Mouse (Mus musculus) heart, postnatal 0 days (tissue): ENCODE results near the gene Mlxip. TPM values are rescaled to one million over a fixed set of nuclear protein-coding genes. Genes with fewer than 3 reads are reported as not detected.
A peak's percentile ranks its signal among the peaks of the same experiment; 100 is the strongest.

ENCODE experiments used
- ATAC-seq: fragments of 200-750 bp; cut with Nextera tagmentation; 2 replicates; pipeline ENCODE4 v1.8.0; 2017; ENCODE audit warnings: low read depth, moderate number of reproducible peaks, moderate library complexity; ENCODE audit not compliant: insufficient read depth
- DNase-seq: peaks from one replicate; pipeline ENCODE4 v3.0.0-alpha.2; 2016; ENCODE audit warnings: low spot score
- H3K27ac ChIP-seq: fragments of 300-500 bp; sonication (generic); 2 replicates; pipeline ENCODE4 v1.5.1; 2014; ENCODE audit warnings: low read depth, mild to moderate bottlenecking
- H3K27me3 ChIP-seq: fragments of 300-500 bp; sonication (generic); 2 replicates; pipeline ENCODE4 v1.6.1; 2014; ENCODE audit warnings: low read length, mixed read lengths; ENCODE audit not compliant: control insufficient read depth, insufficient read depth
- H3K36me3 ChIP-seq: fragments of 300-500 bp; sonication (generic); replicated peaks from 2 replicates; pipeline ENCODE4 v1.6.1; 2014; ENCODE audit warnings: low read length, mixed read lengths; ENCODE audit not compliant: control insufficient read depth, insufficient read depth
- H3K4me1 ChIP-seq: fragments of 300-500 bp; sonication (generic); 2 replicates; pipeline ENCODE4 v1.6.1; 2014; ENCODE audit warnings: antibody characterized with exemption; ENCODE audit not compliant: control insufficient read depth, insufficient read depth
- H3K4me2 ChIP-seq: fragments of 300-500 bp; sonication (generic); 2 replicates; pipeline ENCODE4 v1.6.1; 2014; ENCODE audit warnings: low read depth, mild to moderate bottlenecking, low read length, moderate library complexity
- H3K4me3 ChIP-seq: fragments of 300-500 bp; sonication (generic); 2 replicates; pipeline ENCODE4 v1.5.1; 2014; ENCODE audit warnings: low read depth, low read length
- H3K9ac ChIP-seq: fragments of 300-500 bp; sonication (generic); replicated peaks from 2 replicates; pipeline ENCODE4 v1.6.1; 2014; ENCODE audit warnings: low read depth, low read length, mixed read lengths
- H3K9me3 ChIP-seq: fragments of 300-500 bp; sonication (generic); replicated peaks from 2 replicates; pipeline ENCODE4 v1.6.1; 2016; ENCODE audit warnings: low read length; ENCODE audit not compliant: control insufficient read depth
- CTCF ChIP-seq: IDR thresholded peaks from 2 replicates; pipeline ENCODE4 v1.5.1; 2016; ENCODE audit warnings: antibody characterized with exemption, control low read depth, low read depth
- EP300 ChIP-seq: IDR thresholded peaks from 2 replicates; pipeline ENCODE4 v1.6.1; 2016; ENCODE audit warnings: antibody characterized with exemption, low read depth
- WGBS: fragments of 180-500 bp; shearing (Covaris S2); extraction: QIAGEN DNeasy Blood & Tissue Kit; methylation state at CpG from one replicate; pipeline ENCODE4 v1.1.7; 2014; 5-methylcytosine and 5-hydroxymethylcytosine counted together
- polyA plus RNA-seq: library from polyadenylated mRNA; unstranded; fragments of >200 nt; fragmentation: Nextera tagmentation; extraction: Ambion mirVana; gene quantifications from 2 replicates; pipeline ENCODE4 v1.2.1, GENCODE M21; 2015
- total RNA-seq: library from RNA; depleted of rRNA; stranded (reverse); fragments of >200 nt; gene quantifications from 2 replicates; pipeline ENCODE4 v1.2.3, GENCODE M21; 2014; ENCODE audit warnings: low replicate concordance

The Mlxip gene
- total and polyA plus RNA-seq, 2 experiments from 2014 or later = 7.3 to 13.4 TPM

- no peaks in the 10 kb centered on the region for H3K36me3 ChIP-seq
- DNase-seq (no peak), ATAC-seq (no peak)
- 0 out of 2 replicates have a peak overlapping the region, but pooled peaks have one; percentile 37 for H3K9ac ChIP-seq
- peak overlapping the region; percentile 17; the same call in 1 of the 2 replicates for H3K4me3 ChIP-seq
- H3K27me3 ChIP-seq = no peaks in the 10 kb centered on the region
- WGBS = 11% methylated on average over 10 of the region's 10 CpGs
- no peak overlapping the region for H3K27ac ChIP-seq
- peak overlapping the region; percentile 56 for H3K4me2 ChIP-seq
- no peaks in the 10 kb centered on the region for H3K9me3 ChIP-seq
- peaks cover 6% of the 10 kb centered on the region; the same call in 1 of the 2 replicates for H3K4me1 ChIP-seq
- TF ChIP-seq CTCF (no peak), EP300 (no peak)
Observed at GRCm38 (mm10) chr5:123470784-123471400, 76.3 kb downstream of the Mlxip start.

GRCm38 (mm10) chr5:123473817-123474216 lies 79.2 kb downstream of the Mlxip start:
- no peak overlapping the region for H3K4me3 ChIP-seq
- no peak overlapping the region for H3K27ac ChIP-seq
- DNase-seq = no peak
- no peak for ATAC-seq
- 82% methylated on average over 5 of the region's 5 CpGs for WGBS
- no peaks in the 10 kb centered on the region for H3K9me3 ChIP-seq
- no peak overlapping the region for H3K9ac ChIP-seq
- H3K4me1 ChIP-seq = peaks cover 6% of the 10 kb centered on the region; the same call in 1 of the 2 replicates
- no peak overlapping the region for H3K4me2 ChIP-seq
- H3K27me3 ChIP-seq = no peaks in the 10 kb centered on the region
- H3K36me3 ChIP-seq = no peaks in the 10 kb centered on the region
- TF ChIP-seq EP300 (no peak), CTCF (no peak)

- Histone ChIP-seq H3K4me3 (no peak overlapping the region), H3K9ac (no peak overlapping the region), H3K9me3 (no peaks in the 10 kb centered on the region), H3K27me3 (no peaks in the 10 kb centered on the region), H3K27ac (no peak overlapping the region), H3K4me1 (no peaks in the 10 kb centered on the region), H3K36me3 (no peaks in the 10 kb centered on the region), H3K4me2 (no peak overlapping the region)
- DNase-seq = no peak
- no peak for ATAC-seq
- 71% methylated on average over 11 of the region's 11 CpGs for WGBS
- no peak for TF ChIP-seq EP300
- TF ChIP-seq CTCF = no peak
Observed at GRCm38 (mm10) chr5:123487659-123488395, 93.2 kb downstream of the Mlxip start.

GRCm38 (mm10) chr5:123489112-123489785 lies 94.7 kb downstream of the Mlxip start, which contains the start of the genes Lrrc43 and Il31:
Gene Lrrc43, plus strand, starts transcription at chr5:123489305.
Gene Il31, minus strand, starts transcription at chr5:123489489.
- H3K27ac ChIP-seq = no peak within 1 kb of the TSS
- no peak within 1 kb of the TSS for H3K4me3 ChIP-seq
- no peaks in the 10 kb centered on the region for H3K9me3 ChIP-seq
- TF ChIP-seq EP300 (no peak), CTCF (no peak)
- no peaks in the 10 kb centered on the region for H3K36me3 ChIP-seq
- DNase-seq (no peak), ATAC-seq (no peak; the same call in 1 of the 2 replicates)
- 8% methylated on average over 25 of the region's 25 CpGs for WGBS
- no peaks in the 10 kb centered on the region for H3K4me1 ChIP-seq
- no peak within 1 kb of the TSS for H3K9ac ChIP-seq
- no peaks in the 10 kb centered on the region for H3K27me3 ChIP-seq
- peak within 1 kb of the TSS; percentile 52 for H3K4me2 ChIP-seq

GRCm38 (mm10) chr5:123489935-123490334 lies 95.3 kb downstream of the Mlxip start:
- Histone ChIP-seq H3K4me1 (no peaks in the 10 kb centered on the region), H3K9me3 (no peaks in the 10 kb centered on the region), H3K27me3 (no peaks in the 10 kb centered on the region), H3K4me3 (no peak overlapping the region), H3K4me2 (no peak overlapping the region), H3K36me3 (no peaks in the 10 kb centered on the region), H3K9ac (no peak overlapping the region), H3K27ac (no peak overlapping the region)
- ATAC-seq = peak; percentile 47
- DNase-seq = no peak
- WGBS = 53% methylated on average over 9 of the region's 9 CpGs
- no peak for TF ChIP-seq CTCF
- 0 out of 2 replicates have a peak, but pooled peaks have one; percentile 56 for TF ChIP-seq EP300
